Mouse (Mus musculus) mouse embryonic stem cell (cell line): ENCODE data around the gene Spx.

Experiments used
- in situ Hi-C, 2 experiments: fragments of 300-500 bp; cut with MboI; formaldehyde crosslinking; loops; 1 replicate in 1 of 2; 3 replicates in 1 of 2; pipeline ENCODE4 v1.14.3; 2019 to 2020; ENCODE audit warnings: low sequenced_read_pairs in 2 of 2, low pct_unique_long_range_greater_than_20kb in 1 of 2, mixed read lengths in 1 of 2; ENCODE audit not compliant: unreplicated experiment in 1 of 2

Spx gene

DNA sequence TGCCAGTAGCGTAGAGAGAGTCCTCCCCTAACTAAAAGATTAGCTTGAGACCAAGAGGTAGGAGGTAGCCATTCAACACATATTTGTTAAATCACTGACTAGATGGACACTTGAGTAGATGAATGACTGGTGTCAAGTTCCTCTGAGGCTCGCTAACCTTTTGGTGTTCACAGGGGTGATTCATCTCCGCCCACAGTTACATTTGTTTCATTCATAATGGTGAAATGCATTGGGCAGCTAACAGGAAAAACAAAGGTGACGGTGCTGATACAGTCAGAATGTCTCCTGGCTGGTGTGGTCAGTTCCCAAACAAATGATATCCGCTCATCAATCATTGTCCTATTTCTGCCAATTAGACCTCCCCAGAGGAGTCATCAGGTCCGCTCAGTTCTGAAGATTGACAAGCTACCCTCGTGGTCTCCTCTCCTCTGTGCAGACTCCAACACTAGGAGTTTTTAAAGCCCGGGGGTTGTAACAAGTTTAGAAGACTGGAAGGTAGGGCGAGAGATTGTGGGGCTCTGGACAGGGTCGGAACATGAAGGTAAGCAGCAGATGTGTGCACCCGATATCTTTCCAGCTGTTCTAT lies at the start of gene Spx:
Gene Spx (plus strand): TSS at position 536 of the 586 bp plus-strand sequence.
- in situ Hi-C loops, result no loop called here

DNA sequence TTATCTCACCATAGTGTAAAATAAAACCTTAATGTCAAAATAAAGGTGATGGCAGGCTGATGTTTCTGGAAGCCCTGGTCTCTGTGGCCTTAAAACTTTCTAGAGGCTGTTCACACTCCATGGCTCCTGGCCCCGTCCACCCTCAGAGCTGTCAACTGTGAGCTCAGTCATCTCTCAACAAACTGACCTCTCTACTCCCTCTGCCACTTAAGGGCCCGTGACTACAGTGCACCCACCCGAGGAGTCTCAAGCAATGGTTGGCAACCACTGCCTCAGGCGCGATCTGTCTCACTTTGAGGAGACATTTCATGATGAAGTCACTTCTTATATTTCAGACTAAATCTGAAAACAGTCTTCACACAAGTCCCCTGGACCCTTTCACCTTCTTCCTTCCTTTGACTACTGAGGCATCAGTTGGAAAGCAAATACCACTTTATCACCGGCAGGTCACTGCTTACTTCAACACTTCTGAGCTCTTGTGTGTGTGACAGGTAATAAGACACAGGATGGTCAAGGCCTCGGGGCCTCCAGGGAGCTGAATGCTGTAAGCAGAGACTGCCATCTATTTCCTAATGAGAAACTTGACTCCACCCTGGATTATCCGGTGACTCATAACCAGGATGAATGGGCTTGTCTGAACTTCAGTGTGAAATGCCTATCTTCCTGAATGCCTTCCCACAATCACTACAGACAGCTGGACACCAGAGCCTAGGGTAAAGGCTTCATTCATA lies 47.3 kb upstream of the Spx start:
- in situ Hi-C loops, result no loop called here

DNA sequence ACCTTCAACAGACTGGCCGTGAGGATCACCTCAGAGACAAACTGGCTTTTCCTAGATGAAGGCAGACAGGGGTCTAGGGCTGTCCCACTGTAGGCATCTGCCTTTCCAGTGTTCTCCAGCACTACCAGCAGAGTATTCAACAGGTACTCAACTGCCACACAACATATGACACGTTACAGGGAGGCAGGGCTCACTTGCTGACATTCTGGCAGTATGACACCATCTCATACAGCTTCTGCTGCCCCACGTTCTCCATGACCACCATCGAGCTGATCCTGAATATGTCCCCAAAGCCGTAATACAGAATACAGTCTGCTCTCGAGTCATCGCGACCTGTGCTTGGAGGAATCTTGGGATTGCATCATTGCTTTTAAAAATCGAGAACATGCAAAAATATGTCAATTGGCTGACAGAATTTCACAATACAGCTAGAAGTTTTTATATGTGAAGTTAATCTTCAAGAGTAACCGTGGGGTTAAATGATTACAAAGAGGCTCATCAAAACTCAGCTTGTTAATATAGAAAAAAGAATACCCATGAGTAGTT lies 46.7 kb upstream of the Spx start:
- in situ Hi-C loops, result no loop called here

DNA sequence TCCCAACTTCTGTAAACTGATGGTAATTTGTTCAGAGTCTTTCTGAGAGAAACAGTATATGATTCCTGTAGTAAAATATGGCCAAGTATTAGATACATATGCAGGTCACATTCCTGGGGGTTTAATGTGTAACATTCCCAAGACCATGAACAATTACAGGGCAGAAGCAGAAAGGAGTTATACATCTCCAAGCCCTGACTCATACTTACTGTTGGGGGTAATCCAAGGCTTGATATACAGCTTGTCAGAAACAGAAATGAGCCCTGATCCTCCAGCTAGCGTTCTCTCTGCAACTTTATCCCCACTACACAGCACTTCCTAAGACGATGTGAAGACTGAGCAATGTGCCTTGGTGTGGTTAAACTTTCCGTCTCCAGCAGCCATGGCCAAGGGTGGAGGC lies 45.7 kb upstream of the Spx start:
- in situ Hi-C loops, result no loop called here

DNA sequence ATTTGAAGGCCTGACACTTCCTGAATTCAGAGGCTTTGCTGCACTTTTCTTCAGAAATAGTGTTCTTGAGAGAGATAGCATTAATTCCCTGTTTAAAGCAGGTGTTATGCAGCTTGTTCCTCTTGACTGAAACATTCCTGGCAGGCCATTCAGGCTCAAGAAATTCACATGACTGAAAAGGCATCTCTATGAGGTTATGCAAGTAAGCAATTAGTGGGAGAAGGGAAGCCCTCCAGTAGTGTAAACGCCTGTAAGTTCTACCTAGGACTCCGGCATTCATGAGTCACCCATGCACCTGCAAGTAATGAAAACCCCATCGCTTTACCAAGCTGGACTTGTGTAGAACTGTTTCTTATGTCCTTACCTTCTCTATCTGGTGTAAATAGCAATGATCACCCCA lies 43.7 kb upstream of the Spx start:
- in situ Hi-C loops, result no loop called here

DNA sequence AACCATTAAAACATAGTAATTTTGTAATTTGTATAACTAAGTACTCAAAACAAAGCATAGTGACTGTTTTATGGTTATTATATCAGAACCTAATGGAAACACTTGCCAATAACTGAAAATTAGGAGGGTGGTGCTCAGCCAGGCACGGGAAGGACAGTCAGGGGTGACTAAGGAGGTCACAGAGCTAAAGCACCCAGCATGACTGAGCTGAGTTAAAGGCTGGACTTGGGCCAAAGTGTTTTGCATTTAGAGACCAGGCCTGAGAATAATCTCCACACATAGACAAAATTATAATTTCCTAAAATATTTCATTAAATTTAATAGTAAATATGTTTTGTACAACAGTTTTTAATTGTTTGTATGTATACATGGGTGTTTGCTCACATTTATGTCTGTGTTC lies 36.2 kb upstream of the Spx start:
- in situ Hi-C loops, result no loop called here

DNA sequence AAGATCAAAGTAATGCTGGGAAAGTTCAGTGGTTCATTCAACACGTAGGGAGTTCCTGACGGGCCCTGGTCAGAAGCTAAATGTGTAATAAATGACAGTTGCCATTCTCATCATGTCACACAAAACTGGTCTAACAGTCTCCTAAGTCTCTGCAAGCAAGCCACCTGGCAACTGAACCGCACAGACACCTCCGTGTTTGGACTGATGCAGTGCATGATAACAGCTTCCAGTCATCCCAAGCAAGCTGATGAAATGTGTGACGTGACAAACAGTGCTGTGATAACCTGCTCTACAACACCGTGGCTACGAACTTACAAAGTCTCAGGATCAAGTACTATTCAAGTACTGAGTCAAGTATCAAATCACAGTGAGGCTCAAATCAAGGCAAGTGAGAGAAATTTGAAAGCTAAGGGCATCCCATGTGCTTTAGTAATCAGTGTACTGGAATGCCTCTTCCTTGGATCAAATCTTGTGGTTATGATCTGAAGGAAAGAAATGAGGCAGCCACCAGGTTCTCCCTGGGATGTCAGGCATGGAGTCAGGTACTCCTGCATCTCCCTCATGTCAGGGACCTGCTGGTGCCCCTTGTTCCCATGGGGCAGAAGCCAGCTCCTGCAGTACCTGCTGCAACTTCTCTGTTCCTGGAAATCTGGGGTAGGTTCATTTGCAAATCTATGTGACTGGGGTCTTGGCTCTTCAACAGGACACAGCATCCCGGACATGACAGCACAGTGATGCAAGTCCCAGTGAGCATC lies 34.5 kb upstream of the Spx start:
- in situ Hi-C loops, result no loop called here

DNA sequence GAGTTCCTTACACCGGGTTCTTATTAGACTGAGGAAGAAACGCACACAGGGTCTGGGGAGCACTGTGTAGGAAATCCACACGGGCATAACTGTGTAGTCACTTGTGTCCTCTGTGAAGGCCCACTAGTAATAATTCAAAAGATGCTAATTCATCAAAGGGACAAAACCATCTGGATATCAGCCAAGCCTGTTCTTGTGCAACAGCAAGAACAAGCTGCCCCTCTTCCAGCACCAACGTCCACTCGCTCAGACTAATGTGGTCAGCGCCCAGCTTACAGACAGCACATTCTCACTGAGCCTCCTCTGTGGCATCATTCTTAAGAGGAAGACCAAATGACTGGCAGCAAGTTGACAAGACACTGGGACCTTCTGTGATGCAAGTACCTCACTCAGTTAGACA lies 33.3 kb upstream of the Spx start:
- in situ Hi-C loops, result loop anchor here in 1 of 2 experiments (10.0 kb wide), 1 partner anchor 135 kb away; no protein-coding TSS in a partner anchor

DNA sequence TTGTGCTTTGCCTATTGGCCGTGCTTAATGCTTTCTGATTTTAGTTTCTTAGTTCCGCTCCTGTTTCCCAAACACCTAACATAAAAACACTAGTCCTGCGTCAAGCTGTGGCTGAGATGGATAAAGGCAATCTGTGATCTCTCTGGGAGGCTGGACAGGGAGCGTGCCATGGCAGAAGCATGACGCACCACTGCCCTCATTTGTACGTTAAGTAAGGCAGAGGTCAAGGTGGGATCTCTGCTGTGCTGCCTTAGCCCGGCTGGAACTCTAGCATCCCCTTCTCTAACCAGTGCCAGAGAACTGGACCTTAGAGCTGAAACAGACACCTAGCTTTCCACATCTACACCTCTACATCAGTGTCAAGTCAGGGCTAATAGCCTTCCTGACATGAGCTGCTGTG lies 31.6 kb upstream of the Spx start:
- in situ Hi-C loops, result loop anchor here in 1 of 2 experiments (10.0 kb wide), 1 partner anchor 133 kb away; no protein-coding TSS in a partner anchor

DNA sequence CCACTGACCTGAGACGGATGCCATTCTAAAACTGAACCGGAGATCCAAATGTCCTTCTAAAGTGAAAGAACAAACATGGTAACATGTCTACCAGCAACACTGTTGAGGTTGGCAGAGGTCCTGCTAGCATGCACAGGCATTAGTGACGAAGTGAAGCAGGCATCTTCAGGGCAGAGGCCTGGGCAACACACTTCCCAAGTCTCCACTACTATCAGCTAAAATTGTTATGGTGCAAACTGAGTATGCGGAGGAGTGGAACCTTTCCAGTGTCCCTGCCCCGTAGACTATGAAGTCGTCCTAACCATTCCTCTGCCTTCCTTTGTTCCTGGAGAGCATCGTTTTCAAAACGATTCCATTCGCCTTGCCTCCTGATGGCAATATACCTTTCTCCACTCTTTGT lies 28.7 kb upstream of the Spx start:
- in situ Hi-C loops, result loop anchor here in 1 of 2 experiments (10.0 kb wide), 1 partner anchor 130 kb away; no protein-coding TSS in a partner anchor

DNA sequence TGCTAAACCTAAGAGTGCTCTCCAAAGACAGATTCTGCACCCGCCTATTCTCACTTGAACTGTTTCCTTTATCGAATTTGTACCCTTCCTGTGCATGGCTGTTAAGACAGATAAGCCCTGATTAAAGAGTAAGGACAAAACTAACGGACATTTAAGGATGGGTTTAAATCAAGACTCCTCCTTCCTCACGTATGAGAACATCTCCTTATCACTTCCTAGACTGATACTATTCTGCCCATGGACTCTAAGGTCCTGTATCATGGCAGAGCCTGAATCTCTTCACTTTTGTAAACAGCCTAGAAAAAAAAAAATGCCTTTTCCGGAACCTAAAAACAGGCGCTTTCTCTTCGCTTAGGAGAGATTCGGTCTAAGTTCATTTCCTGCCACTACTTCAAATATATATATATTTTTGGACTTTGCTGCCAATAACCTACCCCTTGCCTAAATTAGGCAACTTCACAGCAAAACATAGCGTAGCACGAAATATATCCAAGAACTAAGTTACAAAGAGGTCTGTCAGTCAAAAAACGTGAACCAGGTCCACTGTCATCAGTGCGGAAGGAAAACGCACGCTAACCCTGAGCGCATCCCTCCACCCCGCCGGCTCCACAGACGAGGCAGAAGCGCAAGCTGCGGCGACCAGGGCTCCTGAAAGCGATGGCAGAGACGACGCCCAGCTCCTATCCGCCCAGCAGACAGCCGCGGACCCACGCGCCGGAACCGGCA lies 26.8 kb upstream of the Spx start:
- in situ Hi-C loops, result loop anchor here in 1 of 2 experiments (10.0 kb wide), 1 partner anchor 128 kb away; no protein-coding TSS in a partner anchor

DNA sequence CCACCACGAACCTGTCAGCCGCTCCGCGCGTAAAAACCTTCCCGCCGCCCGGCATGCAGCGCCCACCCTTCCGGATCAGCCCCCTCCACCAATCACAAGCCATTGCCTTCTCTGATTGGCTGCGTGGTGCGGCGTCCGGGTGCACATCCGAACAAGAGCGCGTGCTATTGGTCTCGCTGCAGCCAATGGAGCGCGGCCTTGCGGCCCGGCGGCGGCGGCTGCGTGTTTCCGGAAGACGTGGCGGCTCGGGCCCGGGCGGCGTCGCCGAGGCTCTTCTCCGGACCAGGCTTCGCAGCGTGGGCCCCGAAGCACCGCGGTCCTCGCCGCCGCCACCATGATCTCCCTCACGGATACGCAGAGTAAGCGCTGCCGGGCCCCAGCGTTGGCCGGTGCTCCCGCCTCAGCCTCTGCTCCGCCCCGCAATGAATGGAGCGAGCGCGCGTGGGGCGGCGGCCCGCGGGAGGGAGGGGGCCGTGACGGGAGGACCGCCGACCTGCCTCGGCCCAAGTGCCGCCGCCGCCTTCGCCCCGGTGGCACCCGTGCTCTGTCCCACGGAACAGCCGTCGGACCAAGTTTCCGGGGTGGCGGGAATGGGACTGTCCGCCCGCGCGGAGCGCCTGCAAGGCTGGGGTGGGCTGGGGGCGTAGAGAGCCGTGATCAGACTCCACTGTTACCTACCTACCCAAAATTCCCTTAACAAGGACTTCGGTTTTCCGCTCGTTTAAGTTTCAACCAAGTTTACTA lies 26.1 kb upstream of the Spx start, which contains the start of the genes Recql and Golt1b:
Gene Recql (minus strand): TSS at position 77 of the 744 bp plus-strand sequence.
Gene Golt1b (plus strand): TSS at position 211 of the 744 bp plus-strand sequence.
- in situ Hi-C loops, result loop anchor here in 1 of 2 experiments (10.0 kb wide), 1 partner anchor 128 kb away; no protein-coding TSS in a partner anchor

DNA sequence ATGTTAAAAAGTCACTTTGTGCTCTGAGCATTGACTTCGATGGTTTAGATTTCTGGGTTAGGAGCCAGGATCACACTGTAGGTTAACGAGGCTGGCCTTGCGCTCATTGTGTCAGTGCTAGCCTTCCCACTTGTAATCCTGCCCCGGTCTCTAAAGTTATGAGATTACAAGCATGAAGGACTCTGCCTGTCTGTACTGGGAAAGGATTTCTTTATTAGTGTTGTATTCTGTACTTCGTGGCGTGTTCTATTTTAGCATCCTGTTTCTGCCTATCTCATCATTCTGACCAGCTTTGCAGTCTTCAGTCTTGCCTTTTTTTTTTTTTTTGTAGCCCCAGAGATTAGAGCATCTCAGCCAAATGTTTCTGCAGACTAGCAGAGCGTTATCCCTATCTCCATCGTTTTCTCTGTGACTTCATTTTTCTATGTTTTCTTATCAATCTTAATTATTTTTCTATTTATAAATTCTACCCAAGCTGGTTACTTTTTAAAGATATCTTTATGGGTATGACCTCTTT lies 25.4 kb upstream of the Spx start:
- in situ Hi-C loops, result loop anchor here in 1 of 2 experiments (10.0 kb wide), 1 partner anchor 127 kb away; no protein-coding TSS in a partner anchor

DNA sequence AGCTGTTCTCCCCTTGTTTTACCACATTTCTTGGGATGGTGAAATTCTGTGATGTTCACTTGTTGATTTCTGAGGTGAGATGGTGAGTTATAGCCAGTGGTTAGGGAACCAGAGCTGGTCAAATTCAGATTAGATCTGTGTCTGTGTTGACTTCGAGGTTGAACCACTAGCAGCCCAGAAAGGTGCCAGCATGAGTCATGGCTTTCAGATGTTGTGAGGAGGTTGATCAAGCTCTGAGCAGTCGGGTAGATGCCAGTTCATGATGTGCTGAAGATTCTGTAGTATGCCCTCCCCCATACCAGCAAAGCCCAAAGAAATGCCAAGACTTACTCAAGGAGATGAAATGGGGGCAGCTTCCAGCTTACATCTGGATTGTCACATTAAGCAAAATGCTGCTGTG lies 24.1 kb upstream of the Spx start:
- in situ Hi-C loops, result loop anchor here in 1 of 2 experiments (10.0 kb wide), 1 partner anchor 126 kb away; no protein-coding TSS in a partner anchor

DNA sequence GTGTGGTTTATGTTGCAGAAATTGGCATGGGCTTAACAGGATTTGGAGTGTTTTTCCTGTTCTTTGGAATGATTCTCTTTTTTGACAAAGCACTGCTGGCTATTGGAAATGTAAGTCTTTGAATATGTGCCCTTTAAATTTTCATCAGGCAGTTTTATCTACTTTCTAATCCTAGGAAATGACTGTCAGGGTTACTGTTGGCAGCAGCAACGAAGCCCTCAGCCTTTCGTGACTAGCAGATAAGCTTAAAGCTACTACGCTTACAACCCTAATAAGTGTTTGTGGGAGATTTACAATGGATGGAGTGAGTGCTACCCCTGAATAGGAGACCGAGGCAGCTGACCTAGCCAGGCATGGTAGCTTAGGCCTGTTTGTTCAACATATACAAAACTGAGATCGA lies 20.9 kb upstream of the Spx start:
- in situ Hi-C loops, result no loop called here

DNA sequence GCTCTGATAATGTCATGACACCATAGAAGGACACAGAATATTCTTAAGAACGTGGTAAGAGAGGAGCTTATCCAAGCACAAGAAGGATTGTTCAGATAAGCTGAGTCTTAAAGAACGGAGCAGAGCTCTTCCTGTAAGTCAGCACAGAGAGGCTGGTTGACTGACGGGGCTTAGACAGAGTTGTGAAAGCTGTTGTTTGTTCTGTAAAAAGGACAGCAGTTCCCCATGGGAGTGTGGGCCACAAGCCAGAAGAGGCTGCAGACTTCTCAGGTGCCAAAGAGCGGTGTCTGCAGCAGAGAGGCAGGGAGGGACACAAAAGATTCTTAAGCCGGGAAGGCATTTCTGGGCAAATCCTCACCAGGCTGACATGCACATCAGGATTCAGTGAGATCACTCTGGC lies 18.6 kb upstream of the Spx start:
- in situ Hi-C loops, result no loop called here

DNA sequence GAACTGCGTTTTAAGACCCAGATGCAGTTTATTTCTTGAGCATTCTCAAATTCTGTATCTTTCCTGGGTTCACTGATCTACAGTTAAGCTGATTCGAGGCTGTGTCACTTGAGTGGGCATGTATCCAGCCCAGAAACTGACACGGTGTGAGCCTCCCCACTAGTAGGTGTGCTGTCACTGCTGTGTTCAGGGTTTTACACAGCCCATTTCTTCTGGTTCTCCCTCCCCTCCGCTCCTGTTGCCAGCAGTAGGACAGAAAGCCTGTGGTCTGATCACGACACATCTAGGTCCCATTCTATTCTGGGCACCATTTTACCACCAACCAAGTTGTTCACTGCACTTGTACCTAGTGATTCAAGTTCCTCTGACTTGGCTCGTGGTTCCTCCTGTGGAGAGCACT lies 17.5 kb upstream of the Spx start:
- in situ Hi-C loops, result no loop called here
